Mouse (Mus musculus) liver, embryonic 12.5 days (tissue): ENCODE measurements around the gene Bnc2. TPM values are rescaled to one million over a fixed set of nuclear protein-coding genes. Genes with fewer than 3 reads are reported as not detected.
A peak's percentile ranks its signal among the peaks of the same experiment; 100 is the strongest.

Experiments used
- ATAC-seq: fragments of 200-750 bp; cut with Nextera tagmentation; 2 replicates; pipeline ENCODE4 v1.8.0; 2017; ENCODE audit warnings: moderate number of reproducible peaks, mild to moderate bottlenecking, moderate library complexity
- H3K27ac ChIP-seq: fragments of 300-500 bp; sonication (generic); 2 replicates; pipeline ENCODE4 v1.5.1; 2016; ENCODE audit warnings: mild to moderate bottlenecking
- H3K27me3 ChIP-seq: fragments of 300-500 bp; sonication (generic); replicated peaks from 2 replicates; pipeline ENCODE4 v1.6.1; 2016; ENCODE audit warnings: mild to moderate bottlenecking, moderate library complexity
- H3K36me3 ChIP-seq: fragments of 300-500 bp; sonication (generic); 2 replicates; pipeline ENCODE4 v1.6.1; 2016; ENCODE audit warnings: mild to moderate bottlenecking, moderate library complexity
- H3K4me1 ChIP-seq: fragments of 300-500 bp; sonication (generic); 2 replicates; pipeline ENCODE4 v1.6.1; 2016
- H3K4me2 ChIP-seq: fragments of 300-500 bp; sonication (generic); 2 replicates; pipeline ENCODE4 v1.6.1; 2016; ENCODE audit warnings: mild to moderate bottlenecking, moderate library complexity
- H3K4me3 ChIP-seq: fragments of 300-500 bp; sonication (generic); 2 replicates; pipeline ENCODE4 v1.5.1; 2016; ENCODE audit warnings: mild to moderate bottlenecking, moderate library complexity
- H3K9ac ChIP-seq: fragments of 300-500 bp; sonication (generic); 2 replicates; pipeline ENCODE4 v1.6.1; 2016; ENCODE audit warnings: mild to moderate bottlenecking, moderate library complexity
- H3K9me3 ChIP-seq: fragments of 300-500 bp; sonication (generic); replicated peaks from 2 replicates; pipeline ENCODE4 v1.6.1; 2016; ENCODE audit warnings: mild to moderate bottlenecking, moderate library complexity
- WGBS: fragments of 180-500 bp; shearing (Covaris S2); methylation state at CpG from one replicate; pipeline ENCODE4 v1.1.7; 2016; ENCODE audit not compliant: insufficient replicate concordance; 5-methylcytosine and 5-hydroxymethylcytosine counted together
- polyA plus RNA-seq: library from polyadenylated mRNA; unstranded; fragments of >200 nt; fragmentation: Nextera tagmentation; extraction: Ambion mirVana; gene quantifications from 2 replicates; pipeline ENCODE4 v1.2.1, GENCODE M21; 2016

The Bnc2 gene
- polyA plus RNA-seq, 1 experiment from 2014 or later, result 1.5 TPM

- H3K9me3 ChIP-seq, result no peaks in the 10 kb centered on the region
- no peaks in the 10 kb centered on the region for H3K4me1 ChIP-seq
- ATAC-seq, result no peak
- 62% methylated on average over 12 of the region's 12 CpGs for WGBS
- H3K27me3 ChIP-seq, result peaks cover 32% of the 10 kb centered on the region
- H3K9ac ChIP-seq, result no peak overlapping the region
- no peak overlapping the region for H3K4me3 ChIP-seq
- H3K27ac ChIP-seq, result no peak overlapping the region
- no peaks in the 10 kb centered on the region for H3K36me3 ChIP-seq
- no peak overlapping the region for H3K4me2 ChIP-seq
Measured at GRCm38 (mm10) chr4:84668949-84669605, 6.0 kb downstream of the Bnc2 start.

- H3K9ac ChIP-seq, result no peak overlapping the region
- no peaks in the 10 kb centered on the region for H3K36me3 ChIP-seq
- H3K9me3 ChIP-seq, result no peaks in the 10 kb centered on the region
- no peak overlapping the region for H3K4me2 ChIP-seq
- H3K4me3 ChIP-seq, result no peak overlapping the region
- H3K27me3 ChIP-seq, result peaks cover 23% of the 10 kb centered on the region
- H3K4me1 ChIP-seq, result no peaks in the 10 kb centered on the region
- no peak overlapping the region for H3K27ac ChIP-seq
- 63% methylated on average over 5 of the region's 5 CpGs for WGBS
- no peak for ATAC-seq
Measured at GRCm38 (mm10) chr4:84668226-84668625, 6.8 kb downstream of the Bnc2 start.

- Histone ChIP-seq H3K4me3 (no peak overlapping the region), H3K27ac (no peak overlapping the region), H3K4me2 (no peak overlapping the region), H3K36me3 (no peaks in the 10 kb centered on the region), H3K9me3 (no peaks in the 10 kb centered on the region), H3K4me1 (no peaks in the 10 kb centered on the region), H3K27me3 (no peaks in the 10 kb centered on the region), H3K9ac (no peak overlapping the region)
- no peak for ATAC-seq
- 72% methylated on average over 5 of the region's 5 CpGs for WGBS
Measured at GRCm38 (mm10) chr4:84662228-84663065, 12.6 kb downstream of the Bnc2 start.

DNA sequence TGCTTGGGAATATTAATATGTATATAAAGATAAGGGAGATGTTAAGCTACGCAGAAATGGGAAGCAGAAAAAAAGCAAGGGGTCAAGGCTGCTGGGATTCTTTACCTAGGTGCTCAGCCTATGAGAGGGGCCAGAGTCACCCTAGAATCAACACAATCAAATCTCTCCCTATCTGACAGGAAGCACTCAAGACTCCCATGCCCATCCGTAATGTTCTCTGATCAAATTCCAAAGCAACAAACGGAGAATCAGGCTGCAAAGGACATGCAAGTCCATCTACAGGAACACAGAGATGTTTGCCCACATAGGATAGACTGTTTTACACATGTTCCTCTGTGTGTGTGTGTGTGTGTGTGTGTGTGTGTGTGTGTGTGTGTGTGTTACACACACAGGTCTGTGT, 13.7 kb downstream of the Bnc2 start:
- H3K27me3 ChIP-seq, result no peaks in the 10 kb centered on the region
- WGBS, result 56% methylated on average over 3 of the region's 3 CpGs

DNA sequence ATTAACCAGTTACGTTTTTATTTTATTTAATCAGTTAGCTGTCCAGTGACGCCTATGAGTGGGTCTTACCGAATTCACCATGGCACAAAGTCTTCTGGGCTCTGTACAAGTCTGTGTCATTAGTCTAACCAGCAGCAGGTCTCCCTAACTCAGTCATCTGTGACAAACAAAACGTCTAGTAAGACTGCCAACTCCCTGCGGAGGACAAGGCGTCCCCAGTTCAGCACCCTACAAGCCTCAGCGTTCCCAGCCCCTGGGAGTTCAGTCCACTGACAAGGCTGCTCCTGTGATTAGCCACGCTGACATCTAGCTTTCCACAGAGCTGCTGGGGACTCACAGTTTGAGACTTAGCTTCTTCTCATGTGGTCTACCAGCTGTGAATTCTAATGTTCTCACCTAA, 23.3 kb downstream of the Bnc2 start:
- no peaks in the 10 kb centered on the region for H3K4me1 ChIP-seq
- H3K27ac ChIP-seq, result no peak overlapping the region
- H3K27me3 ChIP-seq, result no peaks in the 10 kb centered on the region
- 48% methylated on average over 8 of the region's 8 CpGs for WGBS
- no peaks in the 10 kb centered on the region for H3K9me3 ChIP-seq
- no peak overlapping the region for H3K4me3 ChIP-seq
- no peak for ATAC-seq
- no peak overlapping the region for H3K4me2 ChIP-seq
- no peaks in the 10 kb centered on the region for H3K36me3 ChIP-seq
- H3K9ac ChIP-seq, result no peak overlapping the region

More for the DNA sequence above, 13.7 kb downstream of the Bnc2 start:
- Histone ChIP-seq H3K9ac (no peak overlapping the region), H3K4me1 (no peaks in the 10 kb centered on the region), H3K9me3 (no peaks in the 10 kb centered on the region), H3K4me2 (no peak overlapping the region), H3K27ac (no peak overlapping the region), H3K36me3 (no peaks in the 10 kb centered on the region), H3K4me3 (no peak overlapping the region)
- no peak for ATAC-seq

- ATAC-seq, result no peak
- Histone ChIP-seq H3K9me3 (no peaks in the 10 kb centered on the region), H3K36me3 (no peaks in the 10 kb centered on the region), H3K27me3 (no peaks in the 10 kb centered on the region), H3K27ac (no peak overlapping the region), H3K9ac (no peak overlapping the region), H3K4me3 (no peak overlapping the region), H3K4me2 (no peak overlapping the region), H3K4me1 (no peaks in the 10 kb centered on the region)
Measured at GRCm38 (mm10) chr4:84646576-84646975, 28.5 kb downstream of the Bnc2 start.

DNA sequence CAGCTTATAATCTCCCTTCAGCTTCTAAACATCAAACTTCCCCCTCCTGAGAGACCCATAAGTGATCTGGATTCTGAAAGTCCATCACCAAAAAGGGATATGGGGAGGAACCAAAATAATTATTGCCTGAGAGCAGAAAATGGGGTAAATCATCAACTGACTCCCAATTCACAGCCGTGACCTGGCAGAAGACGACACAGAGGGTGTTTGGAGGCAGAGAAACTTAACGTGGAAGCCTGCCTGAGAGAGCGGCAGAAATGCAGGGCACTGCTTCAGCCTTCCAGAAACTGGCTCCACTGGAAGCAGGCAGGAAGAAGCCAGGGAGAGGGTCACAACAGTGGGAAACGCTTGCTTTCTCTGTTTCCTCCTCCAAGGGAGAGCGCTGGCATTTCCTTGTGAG, 35.9 kb downstream of the Bnc2 start:
- 64% methylated on average over 6 of the region's 6 CpGs for WGBS
- no peak for ATAC-seq
- H3K9ac ChIP-seq, result no peak overlapping the region

DNA sequence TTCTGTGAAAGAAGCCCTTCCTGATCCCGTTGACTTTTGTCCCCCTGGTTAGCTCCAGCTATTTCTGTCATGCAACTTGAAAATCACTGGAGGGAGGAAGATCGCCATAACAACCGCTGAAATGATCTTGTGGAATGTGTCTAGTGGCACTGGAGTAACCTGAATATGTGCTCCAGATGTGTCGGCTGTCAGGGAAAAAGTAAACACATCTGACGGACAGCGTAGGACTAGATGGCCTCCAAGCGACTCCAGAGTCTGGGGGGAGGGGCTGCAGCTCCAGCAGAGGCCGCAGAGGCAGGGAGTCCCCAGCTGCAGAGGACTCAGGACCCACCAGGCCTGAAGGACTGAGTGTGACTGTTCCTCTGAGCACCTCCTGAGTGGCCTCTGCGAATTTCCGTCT, 37.4 kb downstream of the Bnc2 start:
- WGBS, result 15% methylated on average over 10 of the region's 10 CpGs

More for the DNA sequence above, 35.9 kb downstream of the Bnc2 start:
- Histone ChIP-seq H3K36me3 (no peaks in the 10 kb centered on the region), H3K27ac (no peak overlapping the region), H3K4me3 (no peak overlapping the region), H3K4me2 (no peak overlapping the region), H3K27me3 (no peaks in the 10 kb centered on the region), H3K9me3 (no peaks in the 10 kb centered on the region), H3K4me1 (no peaks in the 10 kb centered on the region)

DNA sequence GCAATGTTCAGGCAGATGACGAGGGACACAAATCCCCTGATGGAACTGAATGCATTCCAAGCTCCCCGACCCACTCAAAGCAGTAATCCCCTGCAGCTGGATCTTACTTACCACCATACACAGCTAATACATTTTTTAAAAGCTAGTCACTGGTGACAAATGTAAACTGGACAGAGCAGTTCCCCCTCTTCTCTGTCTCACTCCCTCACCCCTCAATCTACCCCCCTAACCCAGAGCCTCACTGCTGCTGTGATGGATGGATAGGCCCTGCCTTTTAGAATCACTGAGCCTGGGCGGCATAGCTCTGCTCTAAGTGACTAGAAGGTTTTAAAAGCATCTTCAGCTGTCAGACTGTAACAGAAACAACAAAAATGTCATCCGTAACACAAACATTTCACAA, 40.3 kb downstream of the Bnc2 start:
- whole genome bisulfite sequencing, result 51% methylated on average over 4 of the region's 4 CpGs
- H3K27ac ChIP-seq, result no peak overlapping the region
- ATAC-seq, result no peak

More for the DNA sequence above, 37.4 kb downstream of the Bnc2 start:
- Histone ChIP-seq H3K4me2 (peak overlapping the region; percentile 27), H3K27ac (no peak overlapping the region), H3K4me3 (no peak overlapping the region), H3K36me3 (no peaks in the 10 kb centered on the region), H3K9ac (no peak overlapping the region), H3K4me1 (no peaks in the 10 kb centered on the region), H3K27me3 (no peaks in the 10 kb centered on the region), H3K9me3 (no peaks in the 10 kb centered on the region)
- ATAC-seq, result peak; percentile 49

DNA sequence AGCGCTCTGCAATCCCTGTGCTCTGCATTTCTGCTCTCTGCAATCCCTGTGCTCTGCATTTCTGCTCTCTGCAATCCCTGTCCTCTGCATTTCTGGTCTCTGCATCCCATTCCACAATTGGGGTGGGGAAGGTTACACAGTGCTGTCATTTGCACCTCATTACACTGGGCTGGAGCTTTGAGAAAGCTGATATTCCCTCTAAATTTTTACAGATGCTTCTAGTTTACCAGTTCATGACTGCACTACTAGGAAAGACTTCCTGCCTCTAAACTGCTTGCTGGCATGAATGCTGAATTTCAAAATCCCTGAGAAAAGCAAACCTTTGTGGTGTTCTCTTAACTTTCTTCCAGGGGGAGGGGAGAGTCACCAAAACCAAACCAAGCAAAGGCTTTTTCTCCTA, 41.1 kb downstream of the Bnc2 start:
- no peak for ATAC-seq
- 70% methylated on average over 1 of the region's 1 CpGs for WGBS
- H3K4me3 ChIP-seq, result no peak overlapping the region
- no peak overlapping the region for H3K27ac ChIP-seq
- no peaks in the 10 kb centered on the region for H3K4me1 ChIP-seq
- H3K36me3 ChIP-seq, result no peaks in the 10 kb centered on the region
- H3K9me3 ChIP-seq, result no peaks in the 10 kb centered on the region
- H3K4me2 ChIP-seq, result no peak overlapping the region
- no peaks in the 10 kb centered on the region for H3K27me3 ChIP-seq
- H3K9ac ChIP-seq, result no peak overlapping the region

More for the DNA sequence above, 40.3 kb downstream of the Bnc2 start:
- no peaks in the 10 kb centered on the region for H3K36me3 ChIP-seq
- H3K9ac ChIP-seq, result no peak overlapping the region
- no peak overlapping the region for H3K4me2 ChIP-seq
- H3K4me1 ChIP-seq, result no peaks in the 10 kb centered on the region
- H3K9me3 ChIP-seq, result no peaks in the 10 kb centered on the region
- H3K4me3 ChIP-seq, result no peak overlapping the region
- H3K27me3 ChIP-seq, result no peaks in the 10 kb centered on the region

DNA sequence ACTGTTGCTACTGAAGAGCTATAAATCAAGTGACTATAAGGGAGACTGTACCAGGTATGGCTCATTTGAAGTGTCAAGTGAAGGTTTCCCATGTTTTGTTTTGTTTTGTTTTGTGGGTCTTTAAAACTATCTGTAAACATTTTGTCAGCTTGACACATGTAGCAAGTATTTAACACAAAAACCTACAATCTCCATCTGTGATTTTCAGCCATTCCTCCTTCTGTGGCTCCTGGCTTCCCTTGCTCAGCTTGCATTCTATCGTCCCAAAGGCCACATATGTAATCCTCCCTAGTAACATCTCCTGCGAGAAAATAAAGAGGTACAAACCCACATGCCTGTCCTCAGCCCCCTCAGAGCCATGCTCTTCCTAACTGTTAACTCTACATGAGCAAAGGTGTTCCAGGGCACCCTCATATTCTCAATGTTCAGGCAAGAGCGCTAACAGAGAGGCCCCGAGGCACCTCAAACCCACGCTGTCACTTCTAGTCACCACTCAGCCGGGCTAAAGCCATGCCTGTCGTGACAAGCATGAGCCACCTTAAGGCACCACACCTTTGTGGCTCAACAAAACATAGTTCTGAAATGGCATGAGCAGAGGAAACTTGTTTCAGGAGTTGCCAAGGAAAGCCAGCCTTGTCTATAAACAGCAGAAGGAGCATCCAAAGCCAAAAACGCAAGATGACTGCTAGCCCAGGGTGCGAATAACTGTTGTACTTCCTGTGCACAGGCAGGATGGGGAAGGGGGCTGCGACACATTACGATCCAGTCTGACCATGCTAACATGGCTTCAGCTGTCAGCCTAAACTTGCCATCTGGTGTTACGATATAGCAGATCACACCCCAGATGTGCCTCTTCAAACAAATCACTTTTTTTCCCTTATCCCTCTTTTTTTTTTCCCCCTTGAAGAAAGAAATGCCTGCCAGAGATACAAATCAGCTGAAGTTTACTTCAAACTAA, 42.0 kb downstream of the Bnc2 start:
- Histone ChIP-seq H3K4me1 (no peaks in the 10 kb centered on the region), H3K9me3 (no peaks in the 10 kb centered on the region), H3K4me3 (no peak overlapping the region), H3K27me3 (no peaks in the 10 kb centered on the region), H3K36me3 (no peaks in the 10 kb centered on the region), H3K4me2 (no peak overlapping the region), H3K27ac (no peak overlapping the region), H3K9ac (no peak overlapping the region)
- WGBS, result 56% methylated on average over 12 of the region's 12 CpGs
- ATAC-seq, result no peak

DNA sequence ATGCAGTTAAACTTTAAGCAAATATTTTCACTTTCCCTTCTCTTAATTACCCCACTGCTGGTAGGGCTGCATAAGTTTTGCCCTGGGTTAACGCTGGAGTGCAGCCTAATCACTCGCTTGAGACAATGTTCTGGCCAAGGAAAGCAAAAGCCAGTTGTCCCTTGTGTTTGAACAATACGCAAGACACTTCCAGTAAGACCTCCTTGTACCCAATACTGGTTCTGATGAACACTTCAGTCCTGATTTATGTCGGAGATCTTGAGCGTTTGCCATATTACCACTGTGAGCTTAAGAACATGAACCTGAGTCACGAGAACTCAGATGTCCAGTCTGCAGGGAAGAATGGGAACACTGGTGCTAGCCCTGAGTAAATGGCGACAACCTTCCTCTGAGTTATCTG, 47.5 kb downstream of the Bnc2 start:
- Histone ChIP-seq H3K27me3 (no peaks in the 10 kb centered on the region), H3K9ac (no peak overlapping the region), H3K4me3 (no peak overlapping the region), H3K4me2 (no peak overlapping the region), H3K4me1 (no peaks in the 10 kb centered on the region), H3K36me3 (no peaks in the 10 kb centered on the region), H3K27ac (no peak overlapping the region), H3K9me3 (no peaks in the 10 kb centered on the region)
- 75% methylated on average over 7 of the region's 7 CpGs for WGBS
- ATAC-seq, result no peak
